Mouse (Mus musculus) gastrocnemius, postnatal 14 days (tissue): ENCODE data around the gene Rp2. TPM values are rescaled to one million over a fixed set of nuclear protein-coding genes. Genes with fewer than 3 reads are reported as not detected.
"Not testable (repeated sequence)": the region's sequence is repeated elsewhere in the genome, so short reads cannot be mapped to it uniquely, and the experiment has no call there.

Experiments
- DNase-seq: peaks from one replicate; pipeline ENCODE4 v3.0.0; 2021; ENCODE audit warnings: mixed read lengths
- intact Hi-C: fragments of 180-260 bp; cut with DNase I; formaldehyde crosslinking; loops from one replicate; pipeline ENCODE4 v1.15.1; 2025; ENCODE audit warnings: low total_unique reads
- long read RNA-seq, 2 experiments: library from polyadenylated mRNA; stranded (forward); transcript quantifications; one replicate each; pipeline ENCODE4 v2.0.0; 2021
- total RNA-seq, 2 experiments: library from RNA; stranded (reverse); gene quantifications; 2 replicates each; pipeline ENCODE4 v1.2.3; 2021

Gene Rp2
- 1 to 10 TPM; 5.2 to 5.7 TPM for total RNA-seq
- long read RNA-seq, experiment 1, full-length matches to known transcripts: 3 of 4 reads
- long read RNA-seq, experiment 1, partial matches to known transcripts: 0 of 4 reads
- long read RNA-seq, experiment 1, other reads (novel, unspliced or antisense): 1 of 4 reads
- long read RNA-seq, experiment 2, full-length matches to known transcripts: 6 of 7 reads
- long read RNA-seq, experiment 2, partial matches to known transcripts: 0 of 7 reads
- long read RNA-seq, experiment 2, other reads (novel, unspliced or antisense): 1 of 7 reads

- intact Hi-C loops: no loop called here
Observed at GRCm38 (mm10) chrX:20364391-20365365, at the start of gene Rp2. Rp2 (plus strand) TSS chrX:20364481.

GRCm38 (mm10) chrX:20332756-20333155, 31.5 kb upstream of the Rp2 start:
- intact Hi-C loops: no loop called here
- no peak for DNase-seq

More at GRCm38 (mm10) chrX:20364391-20365365, at the start of gene Rp2:
- peak; percentile 72 for DNase-seq

- DNase-seq: peak; percentile 12
- intact Hi-C loops: no loop called here
Observed at GRCm38 (mm10) chrX:20335722-20336121, 28.6 kb upstream of the Rp2 start.

- intact Hi-C loops: no loop called here
- no peak for DNase-seq
Observed at GRCm38 (mm10) chrX:20344980-20345379, 19.3 kb upstream of the Rp2 start.

GRCm38 (mm10) chrX:20346355-20346754, 17.9 kb upstream of the Rp2 start:
- DNase-seq: no peak
- intact Hi-C loops: no loop called here

GRCm38 (mm10) chrX:20350241-20350640, 14.0 kb upstream of the Rp2 start:
- DNase-seq, intact Hi-C loops: not testable (repeated sequence)

- DNase-seq: no peak
- intact Hi-C loops: no loop called here
Observed at GRCm38 (mm10) chrX:20355283-20355682, 9.0 kb upstream of the Rp2 start.

GRCm38 (mm10) chrX:20356309-20356708, 8.0 kb upstream of the Rp2 start:
- intact Hi-C loops: no loop called here
- DNase-seq: no peak

GRCm38 (mm10) chrX:20366036-20366435, 1.8 kb downstream of the Rp2 start:
- intact Hi-C loops: no loop called here
- DNase-seq: no peak

- intact Hi-C loops: no loop called here
Observed at GRCm38 (mm10) chrX:20379347-20380014, 15.2 kb downstream of the Rp2 start.

GRCm38 (mm10) chrX:20382260-20382659, 18.0 kb downstream of the Rp2 start:
- no peak for DNase-seq
- intact Hi-C loops: no loop called here

More at GRCm38 (mm10) chrX:20379347-20380014, 15.2 kb downstream of the Rp2 start:
- no peak for DNase-seq

- DNase-seq: no peak
- intact Hi-C loops: no loop called here
Observed at GRCm38 (mm10) chrX:20387006-20387405, 22.7 kb downstream of the Rp2 start.

- intact Hi-C loops, DNase-seq: not testable (repeated sequence)
Observed at GRCm38 (mm10) chrX:20391964-20392363, 27.7 kb downstream of the Rp2 start.

GRCm38 (mm10) chrX:20392942-20393341, 28.7 kb downstream of the Rp2 start:
- DNase-seq: no peak
- intact Hi-C loops: no loop called here

- intact Hi-C loops: no loop called here
- no peak for DNase-seq
Observed at GRCm38 (mm10) chrX:20404068-20404467, 39.8 kb downstream of the Rp2 start.

GRCm38 (mm10) chrX:20406909-20407308, 42.6 kb downstream of the Rp2 start:
- intact Hi-C loops: no loop called here
- DNase-seq: no peak

GRCm38 (mm10) chrX:20407676-20408075, 43.4 kb downstream of the Rp2 start:
- intact Hi-C loops: no loop called here

GRCm38 (mm10) chrX:20411382-20411781, 47.1 kb downstream of the Rp2 start:
- intact Hi-C loops: no loop called here

More at GRCm38 (mm10) chrX:20407676-20408075, 43.4 kb downstream of the Rp2 start:
- DNase-seq: no peak

GRCm38 (mm10) chrX:20412221-20412620, 47.9 kb downstream of the Rp2 start:
- no peak for DNase-seq
- intact Hi-C loops: no loop called here

More at GRCm38 (mm10) chrX:20411382-20411781, 47.1 kb downstream of the Rp2 start:
- no peak for DNase-seq
